Mouse (Mus musculus) urinary bladder, postnatal 10 days (tissue): ENCODE measurements around the gene Notch2.

Experiments
- DNase-seq: peaks from one replicate; pipeline ENCODE4 v3.0.0; 2022; ENCODE audit warnings: low spot score

The Notch2 gene

DNA sequence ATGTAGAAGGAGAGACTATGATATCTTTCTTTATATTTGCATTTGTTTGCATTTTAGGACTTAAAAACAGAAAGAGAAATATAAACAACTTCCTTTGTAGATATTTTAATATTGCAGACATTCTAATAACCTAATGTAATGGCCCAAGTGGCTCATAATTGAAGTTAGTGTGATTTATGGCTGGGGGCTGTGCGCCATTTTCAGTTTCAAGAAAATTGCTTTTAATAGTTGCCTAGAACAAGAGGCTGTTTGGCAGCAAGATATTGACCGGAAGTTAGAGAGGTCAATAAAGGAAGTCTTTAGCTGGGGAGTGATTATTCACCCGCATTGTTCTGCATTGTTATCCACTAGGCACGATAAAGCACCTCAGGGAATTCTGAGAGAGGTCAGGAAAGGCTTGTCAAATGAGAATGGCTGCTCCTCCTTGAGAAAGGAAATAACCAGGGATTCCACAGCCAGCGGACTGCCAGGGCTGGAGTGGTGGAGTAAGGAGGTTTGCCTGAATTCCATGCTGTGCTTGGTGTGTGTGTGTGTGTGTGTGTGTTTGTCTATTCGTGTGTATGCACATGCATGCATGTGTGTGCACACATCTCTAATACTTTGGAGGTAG lies 61.4 kb downstream of the Notch2 start:
- no peak for DNase-seq

GRCm38 (mm10) chr3:98077866-98078265 lies 64.5 kb downstream of the Notch2 start:
- DNase-seq, result no peak

- DNase-seq, result no peak
Measured at GRCm38 (mm10) chr3:98078816-98079215, 65.5 kb downstream of the Notch2 start.

DNA sequence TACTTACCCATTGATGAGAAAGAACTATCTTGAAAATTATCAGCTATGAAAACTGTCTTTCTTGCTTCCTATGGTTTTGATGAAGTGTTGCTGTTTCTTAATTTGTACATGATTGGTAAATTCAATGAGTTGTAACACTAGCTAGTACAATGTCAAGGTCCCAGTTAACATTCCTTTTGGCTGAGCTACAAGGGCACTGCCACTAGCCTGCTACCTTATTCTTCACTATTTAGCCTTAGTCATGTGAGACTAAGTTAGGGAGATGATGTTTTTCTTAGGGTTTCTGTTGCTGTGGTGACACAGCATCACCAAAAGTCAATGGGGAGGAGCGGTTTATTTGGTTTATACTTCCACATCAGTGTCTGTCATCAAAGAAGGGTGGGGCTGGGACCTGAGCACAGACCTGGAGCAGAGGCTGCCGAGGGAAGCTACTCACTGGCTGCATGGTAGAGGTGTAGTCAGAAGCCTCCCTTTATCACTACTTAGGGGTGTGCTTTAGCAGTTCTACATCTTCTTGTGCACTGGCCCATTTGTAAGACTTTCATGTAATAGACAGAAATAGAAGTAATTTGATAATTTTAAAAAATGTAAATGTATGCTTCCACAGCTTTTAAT lies 66.4 kb downstream of the Notch2 start:
- DNase-seq, result no peak

GRCm38 (mm10) chr3:98080630-98081029 lies 67.3 kb downstream of the Notch2 start:
- DNase-seq, result no peak

GRCm38 (mm10) chr3:98082188-98082587 lies 68.9 kb downstream of the Notch2 start:
- DNase-seq, result no peak

DNA sequence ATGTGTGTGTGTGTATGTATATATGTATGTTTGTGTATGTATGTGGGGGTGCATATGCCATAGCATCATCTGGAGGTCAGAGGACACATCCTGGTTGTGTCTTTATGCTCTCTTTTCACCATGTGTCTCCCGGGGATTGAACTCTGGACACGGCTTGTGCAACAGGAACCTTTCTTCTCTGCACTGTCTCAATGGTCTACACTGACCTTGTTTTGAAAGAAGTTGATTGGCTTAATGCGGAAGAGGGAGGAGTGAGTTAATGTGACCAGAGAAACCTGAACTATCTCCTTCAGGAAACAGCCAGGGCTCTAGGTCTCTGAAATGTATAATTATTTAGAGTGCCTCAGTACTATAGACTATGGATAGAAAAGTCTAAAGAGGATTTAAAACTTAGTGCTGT lies 69.6 kb downstream of the Notch2 start:
- DNase-seq, result no peak

DNA sequence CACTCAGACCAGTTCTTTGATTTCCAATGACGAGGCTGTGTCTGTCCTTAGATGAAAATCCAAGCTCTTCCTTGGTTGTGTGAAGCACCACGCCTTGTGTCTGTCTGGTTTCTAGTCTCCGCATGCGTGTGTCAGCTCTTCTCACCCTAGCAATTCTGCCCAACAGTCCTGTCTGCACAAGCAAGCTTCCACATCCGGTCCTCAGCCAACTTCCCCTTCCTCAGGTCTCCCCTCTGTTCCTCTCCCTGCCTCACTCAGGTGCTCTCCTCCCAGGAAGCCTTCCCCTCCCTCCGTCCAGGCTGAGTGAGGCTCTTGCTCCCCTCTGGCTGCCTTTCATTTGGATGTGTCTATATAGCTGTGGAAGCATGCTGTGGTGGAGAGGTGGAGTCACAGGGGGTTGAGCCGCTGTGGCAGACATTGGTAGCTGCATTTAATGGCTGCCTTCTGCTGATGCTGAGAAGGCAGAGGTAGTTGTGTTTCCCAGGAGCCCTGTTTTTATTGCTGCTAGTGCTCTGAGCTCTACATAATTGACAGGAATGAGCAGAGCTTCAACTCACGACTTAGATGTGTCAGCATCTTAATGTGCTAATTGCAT lies 70.8 kb downstream of the Notch2 start:
- DNase-seq, result no peak

DNA sequence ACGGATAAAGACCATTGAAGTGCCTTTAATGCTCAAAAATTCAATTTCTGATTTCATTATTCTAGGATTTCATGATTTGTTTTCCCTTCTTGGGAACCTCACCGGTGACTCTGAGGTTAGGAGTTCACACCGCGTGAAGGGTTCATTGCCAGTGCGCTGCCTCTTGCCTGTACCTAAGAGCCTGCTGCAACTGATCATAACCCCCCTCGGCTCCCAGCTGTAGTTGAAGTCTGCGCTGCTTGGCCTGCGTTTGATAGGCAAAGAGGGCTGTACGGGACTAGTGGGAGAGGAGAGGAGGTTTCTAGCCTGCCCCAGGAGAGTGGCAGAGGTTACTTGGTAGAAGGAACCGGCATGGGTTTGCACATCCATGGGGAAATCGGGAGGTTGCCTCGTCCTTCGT lies 71.5 kb downstream of the Notch2 start:
- no peak for DNase-seq

DNA sequence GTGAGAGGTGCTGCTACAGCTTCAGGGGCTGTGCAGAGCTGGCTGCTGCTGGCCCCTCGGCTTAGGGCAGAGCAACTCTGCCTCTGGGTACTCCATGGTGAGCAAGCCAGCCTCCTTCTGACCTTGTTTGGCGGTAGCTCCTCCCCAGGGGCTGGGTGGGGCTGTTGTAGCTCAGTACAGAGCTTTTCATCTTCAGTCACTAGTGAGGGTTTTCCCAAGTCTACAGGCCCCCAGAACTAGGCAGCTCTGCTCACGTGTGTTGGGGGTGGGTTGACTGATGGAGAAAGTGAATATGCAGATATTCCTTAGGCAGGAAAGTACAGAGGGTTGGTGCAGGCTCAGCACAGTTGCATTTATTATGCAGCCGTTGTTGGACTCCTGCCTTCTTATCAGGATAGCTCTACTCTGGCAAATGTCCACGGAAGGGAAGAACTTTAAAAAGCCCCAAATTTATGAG lies 72.5 kb downstream of the Notch2 start:
- no peak for DNase-seq

- no peak for DNase-seq
Measured at GRCm38 (mm10) chr3:98086441-98086840, 73.1 kb downstream of the Notch2 start.

DNA sequence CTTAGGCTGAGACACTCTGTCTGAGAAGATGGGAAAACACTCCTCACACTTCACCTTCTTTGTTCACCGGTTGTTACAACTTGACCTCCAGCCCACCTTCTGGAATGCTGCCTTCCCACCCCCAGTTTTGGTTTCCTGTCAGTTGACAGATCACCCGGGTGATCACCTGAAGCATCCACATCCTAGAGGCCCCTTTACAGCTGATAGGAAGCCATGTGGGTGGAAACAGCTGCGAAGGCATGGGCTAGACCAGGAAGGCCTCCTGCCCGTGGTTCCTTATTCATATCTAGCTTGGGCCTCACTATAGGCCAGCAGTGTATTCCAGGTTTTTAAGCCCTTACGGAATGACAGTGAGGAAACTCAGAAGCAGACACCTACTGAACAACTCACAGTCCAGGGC lies 73.5 kb downstream of the Notch2 start:
- no peak for DNase-seq

- no peak for DNase-seq
Measured at GRCm38 (mm10) chr3:98087551-98087950, 74.2 kb downstream of the Notch2 start.

GRCm38 (mm10) chr3:98089702-98090101 lies 76.4 kb downstream of the Notch2 start:
- DNase-seq, result no peak

GRCm38 (mm10) chr3:98090129-98090528 lies 76.8 kb downstream of the Notch2 start:
- DNase-seq, result no peak

DNA sequence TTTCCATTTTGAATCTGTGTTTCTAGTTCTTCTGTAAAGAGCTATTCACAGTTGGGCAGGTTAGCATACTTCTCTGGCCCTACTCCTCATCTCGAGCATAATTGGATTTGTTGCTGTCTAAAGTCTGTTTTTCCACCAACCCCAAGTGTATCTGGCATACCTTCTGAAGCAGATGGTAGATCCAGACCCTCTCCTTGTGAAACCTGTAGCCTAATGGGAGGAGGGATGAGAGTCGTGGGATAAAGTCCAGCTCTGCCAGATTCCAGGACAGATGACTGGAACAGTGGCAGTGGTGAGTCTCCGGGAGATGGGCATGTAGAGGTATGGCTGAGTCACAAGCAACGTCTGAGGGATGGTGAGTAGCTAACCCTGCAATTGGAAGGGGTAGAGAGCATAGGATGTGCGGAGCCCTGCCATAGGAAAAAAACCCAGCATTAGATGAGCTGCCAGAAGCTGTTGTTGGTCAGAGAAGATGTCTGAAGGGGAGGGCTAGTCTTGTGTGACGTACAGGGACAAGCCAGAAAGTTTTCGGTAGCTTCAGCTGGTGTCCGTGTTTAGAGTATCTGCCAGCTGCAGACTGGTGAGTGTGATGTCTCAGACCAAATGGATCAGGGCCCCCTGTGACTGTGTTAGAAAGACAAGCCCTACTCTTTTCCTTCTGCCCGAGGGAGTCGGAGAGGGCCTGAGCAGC lies 79.5 kb downstream of the Notch2 start:
- no peak for DNase-seq

DNA sequence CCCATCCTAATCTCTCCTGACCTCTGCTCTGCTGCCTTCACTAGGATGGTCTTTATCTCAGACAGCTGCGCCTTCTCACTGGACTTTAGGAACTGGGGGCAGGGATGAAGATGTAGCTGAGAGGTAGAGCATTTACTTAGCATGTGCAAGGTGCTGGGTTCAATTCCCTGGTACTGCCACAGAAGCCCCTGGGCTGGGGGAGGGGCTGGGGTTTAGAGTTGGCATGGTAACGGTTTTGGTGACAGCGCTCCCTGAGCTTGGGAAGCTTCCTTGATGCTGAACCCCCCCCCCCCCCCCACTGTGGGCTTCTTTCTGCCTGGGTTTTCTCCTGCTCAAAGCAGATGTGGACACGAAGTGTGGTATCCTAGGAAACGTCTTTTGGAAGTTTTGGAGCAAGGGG lies 80.6 kb downstream of the Notch2 start:
- DNase-seq, result no peak

DNA sequence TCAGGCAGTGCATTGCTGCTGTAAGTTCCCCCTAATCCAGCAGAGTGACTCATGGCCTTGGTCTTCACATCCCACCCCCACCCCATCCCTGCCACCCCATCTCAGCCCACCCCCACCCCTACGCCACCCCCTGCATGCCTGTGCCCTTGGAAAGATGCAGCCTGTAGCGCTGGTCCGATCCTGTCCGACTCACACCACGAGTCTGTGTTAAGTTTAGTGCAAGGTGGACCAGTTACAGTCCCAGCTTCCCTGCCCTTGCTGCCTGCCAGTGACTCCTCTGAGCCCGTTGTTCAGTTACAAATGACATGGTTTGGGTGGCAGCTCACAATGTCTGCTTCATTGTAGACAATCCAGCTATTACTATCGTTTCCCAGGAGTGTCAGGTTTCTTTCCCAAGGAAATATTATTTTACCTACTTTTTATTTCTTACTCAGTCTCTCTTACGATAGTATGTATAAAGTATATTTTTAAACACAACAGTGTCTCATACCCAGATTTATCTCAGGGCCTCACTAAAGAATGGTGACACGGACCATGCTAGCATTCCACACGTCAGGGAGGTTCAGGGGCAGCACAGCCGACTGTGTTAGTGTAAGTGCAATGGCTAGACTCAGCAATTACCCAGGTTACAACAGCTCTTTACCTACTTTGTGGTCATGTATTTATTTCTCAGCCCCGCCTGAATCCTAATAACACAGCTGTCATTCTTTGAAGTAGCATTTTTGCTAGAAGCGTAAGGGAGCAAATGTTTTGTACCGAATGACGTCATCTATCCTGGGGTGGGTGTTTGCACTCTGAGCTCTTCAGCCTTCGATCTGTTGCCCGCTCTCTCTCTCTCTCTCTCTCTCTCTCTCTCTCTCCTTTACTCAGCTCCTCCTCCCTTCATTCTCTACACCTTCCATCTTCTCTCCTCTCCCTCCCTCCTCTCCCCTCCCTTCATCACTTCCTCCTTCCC lies 81.6 kb downstream of the Notch2 start:
- no peak for DNase-seq

- DNase-seq, result no peak
Measured at GRCm38 (mm10) chr3:98096981-98097380, 83.7 kb downstream of the Notch2 start.

DNA sequence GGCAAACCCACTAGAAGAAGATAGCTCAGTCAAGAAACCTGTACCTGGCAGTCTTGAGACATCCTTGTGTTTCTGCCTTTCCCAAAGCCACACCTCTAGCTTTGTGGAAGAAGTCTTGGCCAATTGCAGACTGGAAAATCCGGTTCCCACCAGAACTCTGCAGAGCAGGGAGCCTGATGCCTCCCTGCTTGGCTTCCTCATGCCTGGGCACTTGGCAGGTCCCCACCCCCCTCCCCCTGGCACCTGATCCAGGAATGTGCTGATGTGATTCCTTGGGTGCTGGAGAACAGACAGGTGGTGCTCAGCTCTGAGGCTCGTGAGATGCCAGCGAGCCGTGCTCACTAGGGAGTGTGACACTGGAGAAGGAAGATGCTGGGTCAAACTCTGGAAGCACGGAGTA lies 85.3 kb downstream of the Notch2 start:
- no peak for DNase-seq

DNA sequence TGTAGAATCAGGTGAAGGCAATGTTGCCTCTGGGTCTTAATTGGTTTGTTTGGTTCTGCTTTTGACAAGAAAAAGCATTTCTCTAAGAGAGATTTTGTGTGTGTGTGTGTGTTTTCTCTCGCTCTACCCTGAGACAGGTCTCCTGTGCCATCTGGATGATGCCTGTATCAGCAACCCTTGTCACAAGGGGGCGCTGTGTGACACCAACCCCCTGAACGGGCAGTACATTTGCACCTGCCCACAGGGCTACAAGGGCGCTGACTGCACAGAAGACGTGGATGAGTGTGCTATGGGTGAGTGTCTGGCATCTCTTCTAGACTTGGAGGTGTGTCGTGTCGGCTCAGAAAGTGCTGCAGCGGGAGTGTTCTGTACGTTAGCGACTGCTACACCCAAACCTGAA lies 86.0 kb downstream of the Notch2 start:
- DNase-seq, result no peak

- DNase-seq, result no peak
Measured at GRCm38 (mm10) chr3:98101541-98101940, 88.2 kb downstream of the Notch2 start.
